Mouse (Mus musculus) heart, embryonic 14.5 days (tissue): ENCODE measurements at regions not wholly inside any gene's neighbourhood (a gene's known extent, or its start where the extent isn't known, plus 50 kb on each side); places are given as distances from the start of the nearest gene placed in this dataset.
A peak's percentile ranks its signal among the peaks of the same experiment; 100 is the strongest.

Source experiments
- ATAC-seq: fragments of 200-750 bp; cut with Nextera tagmentation; 2 replicates; pipeline ENCODE4 v1.8.0; 2017; ENCODE audit warnings: low read depth, moderate TSS enrichment; ENCODE audit not compliant: insufficient number of reproducible peaks, insufficient read depth, low FRiP score
- H3K27ac ChIP-seq, 2 experiments: fragments of 200-500 bp in 1 of 2; fragments of 300-500 bp in 1 of 2; sonication (generic) in 1 of 2; replicated peaks in 1 of 2; 2 replicates each; pipeline ENCODE4 v1.5.1; 2012 to 2014; ENCODE audit warnings: low read depth in 2 of 2, low read length in 2 of 2, control low read depth in 1 of 2, mild to moderate bottlenecking in 1 of 2, mixed read lengths in 1 of 2; ENCODE audit not compliant: control insufficient read depth in 1 of 2, insufficient read depth in 1 of 2
- H3K27me3 ChIP-seq: fragments of 300-500 bp; sonication (generic); 2 replicates; pipeline ENCODE4 v1.6.1; 2014; ENCODE audit warnings: mild to moderate bottlenecking, low read length, control low read depth; ENCODE audit not compliant: control insufficient read depth, insufficient read depth
- H3K36me3 ChIP-seq: fragments of 300-500 bp; sonication (generic); 2 replicates; pipeline ENCODE4 v1.6.1; 2014; ENCODE audit warnings: mild to moderate bottlenecking, control low read depth, low read length, mixed read lengths; ENCODE audit not compliant: control insufficient read depth, insufficient read depth
- H3K4me1 ChIP-seq, 2 experiments: fragments of 200-500 bp in 1 of 2; fragments of 300-500 bp in 1 of 2; sonication (generic) in 1 of 2; 2 replicates each; pipeline ENCODE4 v1.6.1; 2012 to 2014; ENCODE audit warnings: low read length in 2 of 2, control low read depth in 1 of 2, mixed read lengths in 1 of 2; ENCODE audit not compliant: control insufficient read depth in 2 of 2, insufficient read depth in 2 of 2
- H3K4me2 ChIP-seq: fragments of 300-500 bp; sonication (generic); 2 replicates; pipeline ENCODE4 v1.6.1; 2014; ENCODE audit warnings: mild to moderate bottlenecking, low read length
- H3K4me3 ChIP-seq, 2 experiments: fragments of 200-500 bp in 1 of 2; fragments of 300-500 bp in 1 of 2; sonication (generic) in 1 of 2; 2 replicates each; pipeline ENCODE4 v1.5.1; 2012 to 2014; ENCODE audit warnings: low read length in 2 of 2, mild to moderate bottlenecking in 2 of 2, control low read depth in 1 of 2, low read depth in 1 of 2, moderate library complexity in 1 of 2; ENCODE audit not compliant: control insufficient read depth in 1 of 2, insufficient read depth in 1 of 2
- H3K9ac ChIP-seq: fragments of 300-500 bp; sonication (generic); 2 replicates; pipeline ENCODE4 v1.6.1; 2014; ENCODE audit warnings: mild to moderate bottlenecking, low read length
- H3K9me3 ChIP-seq: fragments of 300-500 bp; sonication (generic); 2 replicates; pipeline ENCODE4 v1.6.1; 2016; ENCODE audit warnings: low read length, control low read depth; ENCODE audit not compliant: control insufficient read depth
- WGBS: fragments of 180-500 bp; shearing (Covaris S2); extraction: QIAGEN DNeasy Blood & Tissue Kit; methylation state at CpG from one replicate; pipeline ENCODE4 v1.1.7; 2014; 5-methylcytosine and 5-hydroxymethylcytosine counted together

DNA sequence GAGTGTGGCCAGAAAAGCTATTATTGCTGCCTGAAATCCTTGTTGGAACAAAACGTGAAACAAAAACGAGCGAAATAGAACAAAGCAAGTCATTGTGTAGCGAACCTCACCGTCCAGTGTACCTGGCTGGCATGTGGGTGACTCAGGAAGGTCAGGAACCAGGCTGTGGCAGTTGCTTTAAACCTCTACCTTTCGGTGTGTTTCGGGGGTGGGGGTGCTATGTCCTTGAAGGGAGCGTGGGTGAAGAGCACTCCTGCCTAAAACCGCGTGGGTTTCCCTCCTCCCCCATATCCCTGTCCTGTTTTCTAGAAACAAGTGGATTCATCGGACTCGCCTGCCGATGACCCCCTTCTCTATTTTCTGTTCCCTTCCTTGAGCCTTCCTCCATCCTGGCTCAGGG lies 72.6 kb upstream of the Map4k3 start:
- no peak for ATAC-seq
- Histone ChIP-seq H3K27ac (peak overlapping the region; percentile 67 to 80), H3K36me3 (no peaks in the 10 kb centered on the region), H3K9me3 (no peaks in the 10 kb centered on the region), H3K4me1 (peaks cover 19 to 28% of the 10 kb centered on the region in 2 experiments), H3K27me3 (no peaks in the 10 kb centered on the region), H3K9ac (peak overlapping the region; percentile 25), H3K4me2 (peak overlapping the region; percentile 53), H3K4me3 (no peak overlapping the region)
- 61% methylated on average over 13 of the region's 13 CpGs for WGBS

- 79% methylated on average over 5 of the region's 5 CpGs for WGBS
- Histone ChIP-seq H3K9me3 (no peaks in the 10 kb centered on the region), H3K27ac (peak overlapping the region in 1 of 2 experiments; percentile 80; a peak in 2 of 4 replicates), H3K4me2 (no peak overlapping the region), H3K9ac (0 out of 2 replicates have a peak overlapping the region, but pooled peaks have one; percentile 25), H3K4me3 (no peak overlapping the region), H3K4me1 (peaks cover 19 to 33% of the 10 kb centered on the region in 2 experiments), H3K27me3 (no peaks in the 10 kb centered on the region), H3K36me3 (no peaks in the 10 kb centered on the region)
- no peak for ATAC-seq
These were observed 72.2 kb upstream of the Map4k3 start for GRCm38 (mm10) chr17:80800454-80800853.

GRCm38 (mm10) chr17:80799061-80799460 lies 70.8 kb upstream of the Map4k3 start:
- Histone ChIP-seq H3K4me1 (peaks cover 20 to 34% of the 10 kb centered on the region in 2 experiments), H3K4me2 (no peak overlapping the region), H3K4me3 (no peak overlapping the region), H3K27me3 (no peaks in the 10 kb centered on the region), H3K9me3 (no peaks in the 10 kb centered on the region), H3K36me3 (no peaks in the 10 kb centered on the region), H3K27ac (0 out of 4 replicates have a peak overlapping the region, but pooled peaks of 1 of the 2 experiments have one; percentile 14), H3K9ac (no peak overlapping the region)
- WGBS = 89% methylated on average over 6 of the region's 6 CpGs
- no peak for ATAC-seq

GRCm38 (mm10) chr17:80798281-80798980 lies 70.1 kb upstream of the Map4k3 start:
- H3K27me3 ChIP-seq = no peaks in the 10 kb centered on the region
- peaks cover 20 to 34% of the 10 kb centered on the region in 2 experiments for H3K4me1 ChIP-seq
- H3K36me3 ChIP-seq = no peaks in the 10 kb centered on the region
- peak overlapping the region; percentile 14 to 39; a peak in 1 of 4 replicates for H3K27ac ChIP-seq
- H3K4me2 ChIP-seq = no peak overlapping the region
- 82% methylated on average over 6 of the region's 6 CpGs for WGBS
- ATAC-seq = no peak
- no peak overlapping the region for H3K9ac ChIP-seq
- no peak overlapping the region for H3K4me3 ChIP-seq
- H3K9me3 ChIP-seq = no peaks in the 10 kb centered on the region

- H3K4me1 ChIP-seq = peaks cover 10 to 21% of the 10 kb centered on the region in 2 experiments
- H3K9ac ChIP-seq = no peak overlapping the region
- H3K4me2 ChIP-seq = no peak overlapping the region
- ATAC-seq = no peak
- 90% methylated on average over 5 of the region's 5 CpGs for WGBS
- H3K36me3 ChIP-seq = no peaks in the 10 kb centered on the region
- no peak overlapping the region for H3K4me3 ChIP-seq
- H3K9me3 ChIP-seq = no peaks in the 10 kb centered on the region
- no peak overlapping the region for H3K27ac ChIP-seq
- no peaks in the 10 kb centered on the region for H3K27me3 ChIP-seq
These were observed 68.5 kb upstream of the Map4k3 start for GRCm38 (mm10) chr17:80796790-80797189.

DNA sequence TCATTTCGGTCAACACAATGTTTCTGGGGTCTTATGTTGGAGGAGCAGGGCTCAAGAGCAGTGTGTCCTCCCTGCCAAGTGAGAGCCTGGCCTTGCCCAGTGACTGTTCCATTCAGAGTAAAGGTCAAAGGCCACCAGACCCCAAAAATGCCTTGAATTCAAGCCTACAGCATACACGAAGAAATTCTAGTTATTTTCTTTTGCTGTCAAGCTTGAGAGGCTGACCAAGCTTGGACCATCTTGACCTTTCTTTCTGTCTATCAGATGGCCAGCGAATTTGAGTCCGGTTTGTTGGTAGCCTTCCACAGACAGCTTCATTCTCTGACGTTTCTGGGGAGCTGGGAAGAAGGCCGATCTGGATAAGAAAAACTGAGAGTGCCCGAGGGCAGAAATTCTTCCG lies 68.1 kb upstream of the Map4k3 start:
- Histone ChIP-seq H3K4me2 (no peak overlapping the region), H3K4me1 (peaks cover 6 to 17% of the 10 kb centered on the region in 2 experiments), H3K36me3 (no peaks in the 10 kb centered on the region), H3K9ac (no peak overlapping the region), H3K4me3 (no peak overlapping the region), H3K27ac (no peak overlapping the region), H3K27me3 (no peaks in the 10 kb centered on the region), H3K9me3 (no peaks in the 10 kb centered on the region)
- 83% methylated on average over 8 of the region's 8 CpGs for WGBS
- no peak for ATAC-seq

GRCm38 (mm10) chr17:80795453-80796105 lies 67.3 kb upstream of the Map4k3 start:
- H3K9me3 ChIP-seq = no peaks in the 10 kb centered on the region
- H3K9ac ChIP-seq = no peak overlapping the region
- H3K27ac ChIP-seq = no peak overlapping the region
- no peaks in the 10 kb centered on the region for H3K36me3 ChIP-seq
- H3K4me3 ChIP-seq = no peak overlapping the region
- WGBS = 68% methylated on average over 8 of the region's 8 CpGs
- H3K4me2 ChIP-seq = no peak overlapping the region
- peaks cover 2 to 12% of the 10 kb centered on the region in 2 experiments; a peak in 3 of 4 replicates for H3K4me1 ChIP-seq
- no peaks in the 10 kb centered on the region for H3K27me3 ChIP-seq
- ATAC-seq = no peak
